Mouse (Mus musculus) thymus, adult 18-20 months (tissue): ENCODE measurements around the gene Lnp1.
"Not testable (repeated sequence)": the region's sequence is repeated elsewhere in the genome, so short reads cannot be mapped to it uniquely, and the experiment has no call there.

ENCODE experiments used
- DNase-seq, 2 experiments: peaks; one replicate each; pipeline ENCODE4 v3.0.0; 2022; ENCODE audit warnings: mixed read lengths in 2 of 2

The Lnp1 gene

GRCm38 (mm10) chr16:56928023-56928422 is at the start of gene Lnp1:
TSS of gene Lnp1 (minus strand) at chr16:56928061.
- DNase-seq, result no peak

GRCm38 (mm10) chr16:56974646-56975045 is 46.8 kb upstream of the Lnp1 start:
- DNase-seq, result no peak

- DNase-seq, result not testable (repeated sequence)
Observed at GRCm38 (mm10) chr16:56958311-56958710, 30.4 kb upstream of the Lnp1 start.

GRCm38 (mm10) chr16:56949085-56949484 is 21.2 kb upstream of the Lnp1 start:
- no peak for DNase-seq

GRCm38 (mm10) chr16:56942341-56942740 is 14.5 kb upstream of the Lnp1 start:
- DNase-seq, result no peak

GRCm38 (mm10) chr16:56920102-56920657 is 7.7 kb downstream of the Lnp1 start:
- DNase-seq, result no peak

- no peak for DNase-seq
Observed at GRCm38 (mm10) chr16:56917230-56917629, 10.6 kb downstream of the Lnp1 start.

GRCm38 (mm10) chr16:56908986-56909385 is 18.9 kb downstream of the Lnp1 start:
- no peak for DNase-seq

GRCm38 (mm10) chr16:56902206-56902605 is 25.7 kb downstream of the Lnp1 start:
- not testable (repeated sequence) for DNase-seq

GRCm38 (mm10) chr16:56891583-56891982 is 36.3 kb downstream of the Lnp1 start:
- no peak for DNase-seq

GRCm38 (mm10) chr16:56886616-56887116 is 41.2 kb downstream of the Lnp1 start:
- no peak for DNase-seq

GRCm38 (mm10) chr16:56885824-56886615 is 41.8 kb downstream of the Lnp1 start, which contains the start of gene Tmem45a:
TSS of gene Tmem45a (minus strand) at chr16:56886166.
- DNase-seq, result peak; percentile 18 to 19

GRCm38 (mm10) chr16:56884811-56885210 is 43.0 kb downstream of the Lnp1 start:
- DNase-seq, result no peak

- no peak for DNase-seq
Observed at GRCm38 (mm10) chr16:56873410-56873809, 54.5 kb downstream of the Lnp1 start.

GRCm38 (mm10) chr16:56870458-56870857 is 57.4 kb downstream of the Lnp1 start:
- DNase-seq, result no peak

GRCm38 (mm10) chr16:56868361-56868760 is 59.5 kb downstream of the Lnp1 start:
- DNase-seq, result no peak

- no peak for DNase-seq
Observed at GRCm38 (mm10) chr16:56867591-56867990, 60.3 kb downstream of the Lnp1 start.
